Mouse (Mus musculus): ENCODE data around the gene Gm10134. TPM values are rescaled to one million over a fixed set of nuclear protein-coding genes. Genes with fewer than 3 reads are reported as not detected.
"Not testable (repeated sequence)": the region's sequence is repeated elsewhere in the genome, so short reads cannot be mapped to it uniquely, and the experiment has no call there.

The Gm10134 gene
- polyA plus RNA-seq, 1 experiment from 2014 or later, result 1.8 TPM

- not testable (repeated sequence) for ATAC-seq; H3K4me3 ChIP-seq (replicated peaks; ENCODE audit: low read length); H3K27ac ChIP-seq (ENCODE audit: low read length); H3K9ac ChIP-seq (replicated peaks; ENCODE audit: low read depth, low read length); H3K27me3 ChIP-seq (replicated peaks; ENCODE audit: control insufficient read depth, insufficient read depth, low read length); H3K4me1 ChIP-seq (replicated peaks; ENCODE audit: control insufficient read depth, insufficient read depth, low read length); H3K9me3 ChIP-seq (ENCODE audit: control insufficient read depth, low read length); H3K4me2 ChIP-seq (ENCODE audit: low read length)
- H3K36me3 ChIP-seq (ENCODE audit: control insufficient read depth, insufficient read depth), result peaks cover 26% of the 10 kb centered on the region
- 95% methylated on average over 8 of the region's 8 CpGs for WGBS
Observed at GRCm38 (mm10) chr2:28472011-28472410, 33.9 kb upstream of the Gm10134 start.

GRCm38 (mm10) chr2:28477993-28478392 is 27.9 kb upstream of the Gm10134 start:
- H3K27me3 ChIP-seq (replicated peaks; ENCODE audit: control insufficient read depth, insufficient read depth, low read length); H3K4me2 ChIP-seq (ENCODE audit: low read length); H3K4me3 ChIP-seq (replicated peaks; ENCODE audit: low read length); H3K4me1 ChIP-seq (replicated peaks; ENCODE audit: control insufficient read depth, insufficient read depth, low read length); H3K9ac ChIP-seq (replicated peaks; ENCODE audit: low read depth, low read length); H3K9me3 ChIP-seq (ENCODE audit: control insufficient read depth, low read length); H3K27ac ChIP-seq (ENCODE audit: low read length); H3K36me3 ChIP-seq (ENCODE audit: control insufficient read depth, insufficient read depth); ATAC-seq: not testable (repeated sequence)
- 91% methylated on average over 4 of the region's 5 CpGs for WGBS

DNA sequence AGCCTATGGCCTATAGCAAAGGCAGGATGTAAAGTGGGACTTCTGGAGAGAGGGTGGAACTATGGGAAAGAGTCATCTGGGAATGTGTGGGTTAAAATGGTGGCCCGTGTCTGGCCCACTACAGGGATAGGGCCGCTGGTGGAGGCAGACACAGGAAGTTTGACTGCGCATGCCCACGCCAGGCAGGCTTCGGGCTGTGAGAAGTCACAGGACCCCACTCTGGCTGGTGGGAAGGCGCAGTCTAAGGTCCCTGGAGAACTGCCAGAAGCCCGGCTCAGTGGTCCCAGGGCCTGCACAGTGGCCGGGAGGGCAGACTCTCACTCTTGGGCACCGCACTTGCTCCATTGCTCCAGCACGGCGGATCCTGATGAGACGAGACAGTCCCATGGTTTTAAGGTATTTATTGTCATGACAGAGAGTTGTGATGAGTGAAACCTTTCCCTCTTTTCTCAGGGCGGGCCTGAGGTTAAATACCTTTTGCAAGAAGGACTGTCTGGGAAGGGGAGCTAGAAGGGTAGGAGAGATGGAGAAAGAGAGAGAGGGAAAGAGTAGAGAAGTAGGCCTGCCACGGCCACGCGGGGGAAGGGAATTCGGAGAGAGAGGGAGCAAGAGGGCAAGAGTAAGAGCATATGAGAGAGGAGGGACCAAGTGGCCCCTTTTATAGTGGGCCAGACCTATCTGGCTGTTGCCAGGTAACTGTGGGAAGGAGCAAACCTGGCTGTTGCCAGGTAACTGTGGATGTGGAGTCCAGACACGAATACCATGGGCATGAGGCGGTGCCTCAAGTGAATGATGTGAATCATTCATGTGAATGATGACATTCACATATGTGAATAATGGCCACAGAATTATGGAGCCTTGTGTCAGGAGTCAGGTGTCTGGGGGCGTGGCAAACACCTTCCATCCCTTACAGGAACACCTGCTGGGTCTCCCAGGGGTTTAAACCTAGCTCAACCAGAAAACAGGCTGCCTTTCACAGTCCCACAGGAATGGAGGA is 26.4 kb upstream of the Gm10134 start:
- no peak for ATAC-seq
- no peaks in the 10 kb centered on the region for H3K27me3 ChIP-seq (replicated peaks; ENCODE audit: control insufficient read depth, insufficient read depth, low read length)
- no peaks in the 10 kb centered on the region for H3K9me3 ChIP-seq (ENCODE audit: control insufficient read depth, low read length)
- no peak overlapping the region for H3K4me3 ChIP-seq (replicated peaks; ENCODE audit: low read length)
- H3K4me2 ChIP-seq (ENCODE audit: low read length), result no peak overlapping the region
- 83% methylated on average over 20 of the region's 20 CpGs for WGBS
- H3K27ac ChIP-seq (ENCODE audit: low read length), result no peak overlapping the region
- H3K36me3 ChIP-seq (ENCODE audit: control insufficient read depth, insufficient read depth), result no peaks in the 10 kb centered on the region
- no peak overlapping the region for H3K9ac ChIP-seq (replicated peaks; ENCODE audit: low read depth, low read length)
- H3K4me1 ChIP-seq (replicated peaks; ENCODE audit: control insufficient read depth, insufficient read depth, low read length), result no peaks in the 10 kb centered on the region

- no peak for ATAC-seq
- no peaks in the 10 kb centered on the region for H3K9me3 ChIP-seq (ENCODE audit: control insufficient read depth, low read length)
- 86% methylated on average over 2 of the region's 2 CpGs for WGBS
Observed at GRCm38 (mm10) chr2:28483861-28484260, 22.0 kb upstream of the Gm10134 start.

GRCm38 (mm10) chr2:28494521-28494920 is 11.4 kb upstream of the Gm10134 start:
- no peak overlapping the region for H3K9ac ChIP-seq (replicated peaks; ENCODE audit: low read depth, low read length)
- H3K36me3 ChIP-seq (ENCODE audit: control insufficient read depth, insufficient read depth), result no peaks in the 10 kb centered on the region
- no peaks in the 10 kb centered on the region for H3K4me1 ChIP-seq (replicated peaks; ENCODE audit: control insufficient read depth, insufficient read depth, low read length)
- no peaks in the 10 kb centered on the region for H3K9me3 ChIP-seq (ENCODE audit: control insufficient read depth, low read length)
- no peak overlapping the region for H3K27ac ChIP-seq (ENCODE audit: low read length)
- no peak overlapping the region for H3K4me3 ChIP-seq (replicated peaks; ENCODE audit: low read length)
- H3K27me3 ChIP-seq (replicated peaks; ENCODE audit: control insufficient read depth, insufficient read depth, low read length), result no peaks in the 10 kb centered on the region
- no peak for ATAC-seq
- H3K4me2 ChIP-seq (ENCODE audit: low read length), result no peak overlapping the region
- 76% methylated on average over 2 of the region's 2 CpGs for WGBS

More at GRCm38 (mm10) chr2:28483861-28484260, 22.0 kb upstream of the Gm10134 start:
- Histone ChIP-seq H3K4me3 (replicated peaks; ENCODE audit: low read length) (no peak overlapping the region), H3K36me3 (ENCODE audit: control insufficient read depth, insufficient read depth) (no peaks in the 10 kb centered on the region), H3K4me2 (ENCODE audit: low read length) (no peak overlapping the region), H3K27me3 (replicated peaks; ENCODE audit: control insufficient read depth, insufficient read depth, low read length) (no peaks in the 10 kb centered on the region), H3K9ac (replicated peaks; ENCODE audit: low read depth, low read length) (no peak overlapping the region), H3K4me1 (replicated peaks; ENCODE audit: control insufficient read depth, insufficient read depth, low read length) (no peaks in the 10 kb centered on the region), H3K27ac (ENCODE audit: low read length) (no peak overlapping the region)

DNA sequence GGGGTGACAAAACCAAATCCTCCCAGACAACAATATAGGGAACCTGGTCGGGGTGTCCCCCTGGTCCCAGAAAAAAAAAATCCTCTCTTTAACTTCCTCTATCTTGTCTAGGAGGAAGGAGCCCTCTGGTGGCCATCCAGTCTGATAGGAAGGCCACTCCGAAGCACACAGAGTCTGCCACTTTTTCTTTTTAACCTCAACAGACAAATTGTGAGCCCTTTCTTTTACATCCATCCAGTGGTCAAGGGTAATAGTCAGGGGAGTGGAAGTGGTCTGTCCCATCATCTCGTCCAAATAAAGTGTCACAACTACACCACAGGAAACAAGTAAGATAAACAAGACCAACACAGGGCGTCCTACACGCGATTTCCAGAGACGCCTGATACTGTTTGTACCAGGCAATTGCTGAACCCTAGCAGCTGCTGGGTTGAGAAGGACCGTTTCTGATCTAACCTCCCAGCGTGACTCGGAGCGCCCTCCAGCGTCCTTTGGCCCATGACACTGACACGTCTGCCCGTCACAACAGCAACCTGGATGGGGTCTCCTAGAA is 10.6 kb upstream of the Gm10134 start:
- H3K4me2 ChIP-seq (ENCODE audit: low read length), result no peak overlapping the region
- WGBS, result 85% methylated on average over 14 of the region's 14 CpGs
- H3K27ac ChIP-seq (ENCODE audit: low read length), result no peak overlapping the region
- ATAC-seq, result no peak
- H3K4me3 ChIP-seq (replicated peaks; ENCODE audit: low read length), result no peak overlapping the region
- no peaks in the 10 kb centered on the region for H3K9me3 ChIP-seq (ENCODE audit: control insufficient read depth, low read length)
- H3K36me3 ChIP-seq (ENCODE audit: control insufficient read depth, insufficient read depth), result no peaks in the 10 kb centered on the region
- no peak overlapping the region for H3K9ac ChIP-seq (replicated peaks; ENCODE audit: low read depth, low read length)
- H3K4me1 ChIP-seq (replicated peaks; ENCODE audit: control insufficient read depth, insufficient read depth, low read length), result no peaks in the 10 kb centered on the region
- no peaks in the 10 kb centered on the region for H3K27me3 ChIP-seq (replicated peaks; ENCODE audit: control insufficient read depth, insufficient read depth, low read length)

GRCm38 (mm10) chr2:28495801-28496595 is 9.9 kb upstream of the Gm10134 start:
- Histone ChIP-seq H3K4me1 (replicated peaks; ENCODE audit: control insufficient read depth, insufficient read depth, low read length) (no peaks in the 10 kb centered on the region), H3K27me3 (replicated peaks; ENCODE audit: control insufficient read depth, insufficient read depth, low read length) (no peaks in the 10 kb centered on the region), H3K4me2 (ENCODE audit: low read length) (no peak overlapping the region), H3K9ac (replicated peaks; ENCODE audit: low read depth, low read length) (no peak overlapping the region), H3K36me3 (ENCODE audit: control insufficient read depth, insufficient read depth) (no peaks in the 10 kb centered on the region), H3K4me3 (replicated peaks; ENCODE audit: low read length) (no peak overlapping the region), H3K9me3 (ENCODE audit: control insufficient read depth, low read length) (no peaks in the 10 kb centered on the region), H3K27ac (ENCODE audit: low read length) (no peak overlapping the region)
- no peak for ATAC-seq
- 89% methylated on average over 16 of the region's 16 CpGs for WGBS

GRCm38 (mm10) chr2:28496671-28497070 is 9.2 kb upstream of the Gm10134 start, which contains the start of gene Gbgt1:
Gene Gbgt1, plus strand, starts transcription at chr2:28496891.
- no peak within 1 kb of the TSS for H3K4me3 ChIP-seq (replicated peaks; ENCODE audit: low read length)

DNA sequence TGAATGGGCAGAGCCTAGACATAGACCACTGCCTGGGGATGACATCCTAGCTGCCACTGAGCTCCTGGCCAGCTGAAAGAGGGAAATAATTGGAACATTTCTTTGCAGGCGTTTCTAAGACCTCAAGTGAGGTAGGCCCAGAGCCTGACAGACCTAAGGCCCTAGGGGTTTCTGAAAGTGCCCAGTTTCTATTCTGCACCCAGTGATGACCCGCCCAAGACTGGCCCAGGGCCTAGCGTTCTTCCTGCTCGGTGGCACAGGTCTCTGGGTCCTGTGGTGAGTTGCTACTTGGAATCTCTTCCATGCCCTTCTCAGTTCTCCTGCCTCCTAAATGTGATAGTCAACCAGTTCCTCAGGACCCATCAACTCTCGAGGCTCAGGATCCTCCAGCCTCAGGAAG is 8.3 kb upstream of the Gm10134 start:
- H3K27ac ChIP-seq (ENCODE audit: low read length), result no peak overlapping the region
- no peaks in the 10 kb centered on the region for H3K27me3 ChIP-seq (replicated peaks; ENCODE audit: control insufficient read depth, insufficient read depth, low read length)
- H3K4me3 ChIP-seq (replicated peaks; ENCODE audit: low read length), result no peak overlapping the region
- no peak for ATAC-seq
- H3K36me3 ChIP-seq (ENCODE audit: control insufficient read depth, insufficient read depth), result no peaks in the 10 kb centered on the region
- H3K9ac ChIP-seq (replicated peaks; ENCODE audit: low read depth, low read length), result no peak overlapping the region
- 80% methylated on average over 5 of the region's 5 CpGs for WGBS
- no peaks in the 10 kb centered on the region for H3K4me1 ChIP-seq (replicated peaks; ENCODE audit: control insufficient read depth, insufficient read depth, low read length)
- H3K9me3 ChIP-seq (ENCODE audit: control insufficient read depth, low read length), result no peaks in the 10 kb centered on the region
- no peak overlapping the region for H3K4me2 ChIP-seq (ENCODE audit: low read length)

More at GRCm38 (mm10) chr2:28496671-28497070, 9.2 kb upstream of the Gm10134 start, which contains the start of gene Gbgt1:
- Histone ChIP-seq H3K9me3 (ENCODE audit: control insufficient read depth, low read length) (no peaks in the 10 kb centered on the region), H3K9ac (replicated peaks; ENCODE audit: low read depth, low read length) (no peak within 1 kb of the TSS), H3K36me3 (ENCODE audit: control insufficient read depth, insufficient read depth) (no peaks in the 10 kb centered on the region), H3K27ac (ENCODE audit: low read length) (no peak within 1 kb of the TSS), H3K4me1 (replicated peaks; ENCODE audit: control insufficient read depth, insufficient read depth, low read length) (no peaks in the 10 kb centered on the region), H3K27me3 (replicated peaks; ENCODE audit: control insufficient read depth, insufficient read depth, low read length) (no peaks in the 10 kb centered on the region), H3K4me2 (ENCODE audit: low read length) (no peak within 1 kb of the TSS)
- 80% methylated on average over 5 of the region's 5 CpGs for WGBS
- ATAC-seq, result no peak
